Mouse (Mus musculus): Measurements from ENCODE around the gene Trnau1ap. TPM values are rescaled to one million over a fixed set of nuclear protein-coding genes. Genes with fewer than 3 reads are reported as not detected.

Gene Trnau1ap
- polyA plus RNA-seq, 1 experiment from 2014 or later, result 80.5 TPM

GRCm38 (mm10) chr4:132352739-132353138 lies 23.4 kb upstream of the Trnau1ap start:
- peak overlapping the region; percentile 88 for H3K4me2 ChIP-seq (replicated peaks)
- no peaks in the 10 kb centered on the region for H3K9me3 ChIP-seq
- peaks cover 17% of the 10 kb centered on the region for H3K36me3 ChIP-seq
- peak overlapping the region; percentile 95 for H3K27ac ChIP-seq
- H3K4me1 ChIP-seq, result peaks cover 15% of the 10 kb centered on the region; the same call in 1 of the 2 replicates
- H3K4me3 ChIP-seq, result peak overlapping the region; percentile 76
- no peaks in the 10 kb centered on the region for H3K27me3 ChIP-seq
- H3K9ac ChIP-seq, result peak overlapping the region; percentile 81
- no peak for ATAC-seq (ENCODE audit: insufficient number of reproducible peaks, insufficient read depth, low FRiP score, low TSS enrichment)
- 2% methylated on average over 14 of the region's 14 CpGs for WGBS

GRCm38 (mm10) chr4:132351401-132351800 lies 22.1 kb upstream of the Trnau1ap start:
- H3K36me3 ChIP-seq, result peaks cover 5% of the 10 kb centered on the region; the same call in 1 of the 2 replicates
- WGBS, result 19% methylated on average over 1 of the region's 1 CpGs

GRCm38 (mm10) chr4:132350854-132351253 lies 21.5 kb upstream of the Trnau1ap start:
- H3K4me3 ChIP-seq, result no peak overlapping the region
- H3K9ac ChIP-seq, result no peak overlapping the region
- H3K27ac ChIP-seq, result no peak overlapping the region
- ATAC-seq (ENCODE audit: insufficient number of reproducible peaks, insufficient read depth, low FRiP score, low TSS enrichment), result no peak
- no peaks in the 10 kb centered on the region for H3K27me3 ChIP-seq
- H3K4me1 ChIP-seq, result peaks cover 15% of the 10 kb centered on the region; the same call in 1 of the 2 replicates
- H3K9me3 ChIP-seq, result no peaks in the 10 kb centered on the region
- 61% methylated on average over 3 of the region's 3 CpGs for WGBS
- H3K4me2 ChIP-seq (replicated peaks), result no peak overlapping the region
- H3K36me3 ChIP-seq, result no peaks in the 10 kb centered on the region

More at GRCm38 (mm10) chr4:132351401-132351800, 22.1 kb upstream of the Trnau1ap start:
- Histone ChIP-seq H3K9ac (peak overlapping the region; percentile 2; the same call in 1 of the 2 replicates), H3K4me2 (replicated peaks) (peak overlapping the region; percentile 88), H3K27me3 (no peaks in the 10 kb centered on the region), H3K27ac (peak overlapping the region; percentile 20; the same call in 1 of the 2 replicates), H3K9me3 (no peaks in the 10 kb centered on the region), H3K4me1 (peaks cover 15% of the 10 kb centered on the region; the same call in 1 of the 2 replicates), H3K4me3 (0 out of 2 replicates have a peak overlapping the region, but pooled peaks have one; percentile 76)
- no peak for ATAC-seq (ENCODE audit: insufficient number of reproducible peaks, insufficient read depth, low FRiP score, low TSS enrichment)

GRCm38 (mm10) chr4:132350123-132350740 lies 20.9 kb upstream of the Trnau1ap start:
- Histone ChIP-seq H3K9ac (no peak overlapping the region), H3K4me1 (peaks cover 15% of the 10 kb centered on the region; the same call in 1 of the 2 replicates), H3K36me3 (no peaks in the 10 kb centered on the region), H3K9me3 (no peaks in the 10 kb centered on the region), H3K4me2 (replicated peaks) (no peak overlapping the region), H3K4me3 (no peak overlapping the region), H3K27me3 (no peaks in the 10 kb centered on the region), H3K27ac (no peak overlapping the region)
- ATAC-seq (ENCODE audit: insufficient number of reproducible peaks, insufficient read depth, low FRiP score, low TSS enrichment), result no peak
- WGBS, result 35% methylated on average over 2 of the region's 2 CpGs

- ATAC-seq (ENCODE audit: insufficient number of reproducible peaks, insufficient read depth, low FRiP score, low TSS enrichment), result no peak
- no peak overlapping the region for H3K9ac ChIP-seq
- no peaks in the 10 kb centered on the region for H3K36me3 ChIP-seq
- no peak overlapping the region for H3K27ac ChIP-seq
- peaks cover 18% of the 10 kb centered on the region for H3K4me1 ChIP-seq
- no peaks in the 10 kb centered on the region for H3K9me3 ChIP-seq
- H3K4me3 ChIP-seq, result no peak overlapping the region
- no peaks in the 10 kb centered on the region for H3K27me3 ChIP-seq
- WGBS, result 57% methylated on average over 3 of the region's 3 CpGs
- no peak overlapping the region for H3K4me2 ChIP-seq (replicated peaks)
These were observed 20.3 kb upstream of the Trnau1ap start for GRCm38 (mm10) chr4:132349495-132350122.

- Histone ChIP-seq H3K36me3 (no peaks in the 10 kb centered on the region), H3K4me2 (replicated peaks) (no peak overlapping the region), H3K27me3 (no peaks in the 10 kb centered on the region), H3K9ac (no peak overlapping the region), H3K9me3 (no peaks in the 10 kb centered on the region), H3K4me3 (no peak overlapping the region), H3K27ac (no peak overlapping the region), H3K4me1 (peaks cover 21% of the 10 kb centered on the region)
- no peak for ATAC-seq (ENCODE audit: insufficient number of reproducible peaks, insufficient read depth, low FRiP score, low TSS enrichment)
- 53% methylated on average over 3 of the region's 3 CpGs for WGBS
These were observed 17.3 kb upstream of the Trnau1ap start for GRCm38 (mm10) chr4:132346661-132347060.

- no peak overlapping the region for H3K9ac ChIP-seq
- WGBS, result 87% methylated on average over 4 of the region's 4 CpGs
- no peak overlapping the region for H3K27ac ChIP-seq
- H3K27me3 ChIP-seq, result no peaks in the 10 kb centered on the region
- H3K4me3 ChIP-seq, result no peak overlapping the region
- H3K4me2 ChIP-seq (replicated peaks), result no peak overlapping the region
- H3K9me3 ChIP-seq, result no peaks in the 10 kb centered on the region
- peaks cover 17% of the 10 kb centered on the region for H3K4me1 ChIP-seq
- no peaks in the 10 kb centered on the region for H3K36me3 ChIP-seq
- no peak for ATAC-seq (ENCODE audit: insufficient number of reproducible peaks, insufficient read depth, low FRiP score, low TSS enrichment)
These were observed 16.9 kb upstream of the Trnau1ap start for GRCm38 (mm10) chr4:132346261-132346660.

GRCm38 (mm10) chr4:132345843-132346212 lies 16.5 kb upstream of the Trnau1ap start:
- no peak for ATAC-seq (ENCODE audit: insufficient number of reproducible peaks, insufficient read depth, low FRiP score, low TSS enrichment)
- Histone ChIP-seq H3K9me3 (no peaks in the 10 kb centered on the region), H3K9ac (no peak overlapping the region), H3K4me1 (peaks cover 17% of the 10 kb centered on the region), H3K27ac (no peak overlapping the region), H3K36me3 (no peaks in the 10 kb centered on the region), H3K4me2 (replicated peaks) (peak overlapping the region; percentile 95; the same call in 1 of the 2 replicates), H3K27me3 (no peaks in the 10 kb centered on the region), H3K4me3 (peak overlapping the region; percentile 88)
- WGBS, result 45% methylated on average over 5 of the region's 5 CpGs

GRCm38 (mm10) chr4:132345135-132345842 lies 16.0 kb upstream of the Trnau1ap start:
- H3K27ac ChIP-seq, result peak overlapping the region; percentile 64
- H3K9me3 ChIP-seq, result no peaks in the 10 kb centered on the region
- peaks cover 17% of the 10 kb centered on the region for H3K4me1 ChIP-seq
- WGBS, result under 1% methylated on average over 81 of the region's 83 CpGs
- no peaks in the 10 kb centered on the region for H3K27me3 ChIP-seq
- H3K4me2 ChIP-seq (replicated peaks), result peak overlapping the region; percentile 95
- H3K36me3 ChIP-seq, result no peaks in the 10 kb centered on the region
- peak overlapping the region; percentile 81 for H3K9ac ChIP-seq
- ATAC-seq (ENCODE audit: insufficient number of reproducible peaks, insufficient read depth, low FRiP score, low TSS enrichment), result peak; percentile 77
- peak overlapping the region; percentile 88 for H3K4me3 ChIP-seq

- peaks cover 17% of the 10 kb centered on the region for H3K4me1 ChIP-seq
- no peaks in the 10 kb centered on the region for H3K27me3 ChIP-seq
- peak overlapping the region; percentile 88 for H3K4me3 ChIP-seq
- peak overlapping the region; percentile 81 for H3K9ac ChIP-seq
- peak overlapping the region; percentile 64; the same call in 1 of the 2 replicates for H3K27ac ChIP-seq
- WGBS, result 7% methylated on average over 13 of the region's 13 CpGs
- H3K4me2 ChIP-seq (replicated peaks), result peak overlapping the region; percentile 95
- ATAC-seq (ENCODE audit: insufficient number of reproducible peaks, insufficient read depth, low FRiP score, low TSS enrichment), result no peak
- peaks cover 4% of the 10 kb centered on the region for H3K36me3 ChIP-seq
- no peaks in the 10 kb centered on the region for H3K9me3 ChIP-seq
These were observed 15.2 kb upstream of the Trnau1ap start for GRCm38 (mm10) chr4:132344403-132345134.

GRCm38 (mm10) chr4:132341451-132341850 lies 12.1 kb upstream of the Trnau1ap start:
- Histone ChIP-seq H3K27me3 (no peaks in the 10 kb centered on the region), H3K4me2 (replicated peaks) (no peak overlapping the region), H3K9me3 (no peaks in the 10 kb centered on the region), H3K4me3 (no peak overlapping the region), H3K4me1 (peaks cover 17% of the 10 kb centered on the region), H3K9ac (no peak overlapping the region), H3K27ac (no peak overlapping the region), H3K36me3 (peaks cover 33% of the 10 kb centered on the region)
- no peak for ATAC-seq (ENCODE audit: insufficient number of reproducible peaks, insufficient read depth, low FRiP score, low TSS enrichment)
- WGBS, result 88% methylated on average over 3 of the region's 3 CpGs

Measured in embryonic facial prominence, embryonic 12.5 days (tissue).